33 mouse cellular contexts compared by ENCODE assay signal in the genomic region with DNA sequence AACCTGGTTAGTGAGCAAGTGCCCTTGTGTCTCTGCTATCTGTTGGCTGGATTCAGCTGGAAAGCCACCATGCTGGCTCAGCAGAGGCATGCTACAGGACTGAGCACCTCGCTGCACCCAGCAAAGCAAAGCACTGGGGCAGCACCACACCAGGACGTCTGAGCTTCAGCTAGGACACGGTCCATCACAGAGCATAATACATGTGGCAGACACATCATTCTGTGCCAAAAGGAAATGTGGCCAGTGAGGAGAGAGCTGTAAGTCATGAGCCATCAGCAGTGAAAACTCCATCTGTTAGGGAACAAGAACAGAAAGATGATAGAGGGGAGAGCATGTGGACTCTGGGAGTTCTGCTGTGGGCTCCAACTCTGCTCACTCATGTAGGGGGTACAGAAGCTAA. TPM values are rescaled to one million over a fixed set of nuclear protein-coding genes. Genes with fewer than 3 reads are reported as not detected.
DNase-seq lines count a peak whose midpoint lies in the region; ATAC-seq and TF ChIP-seq lines count a peak whose summit lies in the region.
"Had no signal": no experiment of that assay in that cellular context is flagged by ENCODE, and none has a peak within 500 bp of the region (broad histone marks: within the 10 kb centered on the region; RNA-seq: fewer than 3 reads in every experiment).

No protein-coding gene starts in this region.

- intact Hi-C loops in left cerebral cortex, adult 2 months (cut with DNase I): no loop called here

- H3K9ac ChIP-seq in forebrain, embryonic 14.5 days (ENCODE audit: low read length): no peak overlapping the region
- H3K9ac ChIP-seq in hindbrain, embryonic 16.5 days (ENCODE audit: low read depth, low read length): no peak overlapping the region
- no peak overlapping the region for H3K9ac ChIP-seq in hindbrain, embryonic 12.5 days
- H3K9ac ChIP-seq: embryonic facial prominence, embryonic 15.5 days; heart, embryonic 13.5 days; kidney, embryonic 15.5 days; liver, embryonic 14.5 days; midbrain, embryonic 13.5 days had no signal

- H3K9me3 ChIP-seq in forebrain, embryonic 14.5 days (replicated peaks; ENCODE audit: control insufficient read depth, low read length): no peaks in the 10 kb centered on the region
- 0 out of 2 replicates have a peak, but pooled peaks cover 6% of the 10 kb centered on the region for H3K9me3 ChIP-seq in forebrain, embryonic 10.5 days
- peaks cover 2% of the 10 kb centered on the region; the same call in 1 of the 2 replicates for H3K9me3 ChIP-seq in hindbrain, embryonic 16.5 days (ENCODE audit: control insufficient read depth, low read length)
- 0 out of 2 replicates have a peak, but pooled peaks cover 4% of the 10 kb centered on the region for H3K9me3 ChIP-seq in hindbrain, embryonic 12.5 days (replicated peaks)
- H3K9me3 ChIP-seq: embryonic facial prominence, embryonic 10.5 days; embryonic facial prominence, embryonic 15.5 days had no signal

- no peak for DNase-seq in forebrain, embryonic 14.5 days (ENCODE audit: low spot score)
- no peak for DNase-seq in forebrain, embryonic 10.5 days (ENCODE audit: extremely low spot score, low spot score)
- no peak for DNase-seq in testis, postnatal 10 days (ENCODE audit: low spot score)
- no peak for DNase-seq in left cerebral cortex, adult 2 months (ENCODE audit: extremely low spot score in 1 of 2, low spot score in 2 of 2)
- DNase-seq: adrenal gland, adult 2 months; adrenal gland, postnatal 36 days; B cell, adult 2 months; cerebellum, adult 8-10 months; gastrocnemius, postnatal 25 days; heart, adult 2 months; heart, postnatal 10 days; kidney, adult 18-20 months; kidney, postnatal 25 days; liver; lung, adult 2 months; lung, postnatal 10 days; right cerebral cortex, adult 18-20 months; thymus, postnatal 4 days had no signal

- peak; percentile 21; the same call in 1 of the 2 replicates for ATAC-seq in forebrain, embryonic 14.5 days
- ATAC-seq in hindbrain, embryonic 16.5 days: peak; percentile 49; the same call in 1 of the 2 replicates
- no peak for ATAC-seq in hindbrain, embryonic 12.5 days (ENCODE audit: low FRiP score)
- ATAC-seq: activated CD4-positive, CD25-positive, alpha-beta regulatory T cell, adult 4 months; midbrain, embryonic 13.5 days had no signal

- H3K4me2 ChIP-seq in forebrain, embryonic 14.5 days (ENCODE audit: low read length): no peak overlapping the region
- H3K4me2 ChIP-seq in hindbrain, embryonic 16.5 days (ENCODE audit: low read length): no peak overlapping the region
- no peak overlapping the region for H3K4me2 ChIP-seq in hindbrain, embryonic 12.5 days (replicated peaks)
- H3K4me2 ChIP-seq in myocyte (ENCODE audit: low read depth): no peak overlapping the region
- H3K4me2 ChIP-seq: embryonic facial prominence, embryonic 15.5 days; heart, embryonic 13.5 days; kidney, embryonic 15.5 days; midbrain, embryonic 13.5 days had no signal

- no peak overlapping the region for H3K4me3 ChIP-seq in forebrain, embryonic 14.5 days (ENCODE audit: low read depth, low read length)
- no peak overlapping the region for H3K4me3 ChIP-seq in forebrain, embryonic 10.5 days
- H3K4me3 ChIP-seq in hindbrain, embryonic 16.5 days (ENCODE audit: low read length): no peak overlapping the region
- no peak overlapping the region for H3K4me3 ChIP-seq in hindbrain, embryonic 12.5 days
- H3K4me3 ChIP-seq in testis, adult 2 months (ENCODE audit: control insufficient read depth, low read depth, low read length): peak overlapping the region; percentile 60
- no peak overlapping the region for H3K4me3 ChIP-seq in myocyte
- H3K4me3 ChIP-seq in left cerebral cortex, adult 2 months: no peak overlapping the region
- H3K4me3 ChIP-seq: embryonic facial prominence, embryonic 10.5 days; embryonic facial prominence, embryonic 15.5 days; heart, adult 2 months; heart, embryonic 13.5 days; kidney, embryonic 15.5 days; midbrain, embryonic 13.5 days had no signal

- no peak overlapping the region for H3ac ChIP-seq in myocyte (ENCODE audit: control insufficient read depth, insufficient read length)

- H3K36me3 ChIP-seq in forebrain, embryonic 14.5 days (ENCODE audit: control insufficient read depth, insufficient read depth, low read length): no peaks in the 10 kb centered on the region
- H3K36me3 ChIP-seq in forebrain, embryonic 10.5 days (replicated peaks): peaks cover 7% of the 10 kb centered on the region
- H3K36me3 ChIP-seq in hindbrain, embryonic 16.5 days (ENCODE audit: control insufficient read depth, insufficient read depth, low read length): no peaks in the 10 kb centered on the region
- peaks cover 12% of the 10 kb centered on the region; the same call in 1 of the 2 replicates for H3K36me3 ChIP-seq in hindbrain, embryonic 12.5 days
- H3K36me3 ChIP-seq in testis, adult 2 months (ENCODE audit: control insufficient read depth, insufficient read depth, low read length): no peaks in the 10 kb centered on the region
- peaks cover 4% of the 10 kb centered on the region for H3K36me3 ChIP-seq in myocyte (ENCODE audit: control insufficient read depth, insufficient read depth)

- no peaks in the 10 kb centered on the region for H3K27me3 ChIP-seq in forebrain, embryonic 14.5 days (replicated peaks; ENCODE audit: control insufficient read depth, insufficient read depth, low read length)
- H3K27me3 ChIP-seq in forebrain, embryonic 10.5 days (ENCODE audit: poor library complexity, severe bottlenecking): no peaks in the 10 kb centered on the region
- no peaks in the 10 kb centered on the region for H3K27me3 ChIP-seq in hindbrain, embryonic 16.5 days (replicated peaks; ENCODE audit: control insufficient read depth, insufficient read depth, low read length)
- H3K27me3 ChIP-seq in hindbrain, embryonic 12.5 days: no peaks in the 10 kb centered on the region
- no peaks in the 10 kb centered on the region for H3K27me3 ChIP-seq in testis, adult 2 months (ENCODE audit: control insufficient read depth, insufficient read depth, low read length)
- no peaks in the 10 kb centered on the region for H3K27me3 ChIP-seq in myocyte (ENCODE audit: control insufficient read depth, insufficient read depth, insufficient read length)
- H3K27me3 ChIP-seq: CH12.LX; embryonic facial prominence, embryonic 15.5 days; heart, embryonic 13.5 days; kidney, embryonic 15.5 days; midbrain, embryonic 13.5 days had no signal

- no peaks in the 10 kb centered on the region; the same call in 1 of the 2 replicates for H3K4me1 ChIP-seq in forebrain, embryonic 14.5 days (ENCODE audit: control insufficient read depth, insufficient read depth, low read length)
- no peaks in the 10 kb centered on the region for H3K4me1 ChIP-seq in forebrain, embryonic 10.5 days
- H3K4me1 ChIP-seq in hindbrain, embryonic 16.5 days (ENCODE audit: control insufficient read depth, insufficient read depth, low read depth, low read length): no peaks in the 10 kb centered on the region; the same call in 1 of the 2 replicates
- peaks cover 4% of the 10 kb centered on the region; the same call in 1 of the 2 replicates for H3K4me1 ChIP-seq in hindbrain, embryonic 12.5 days
- no peaks in the 10 kb centered on the region for H3K4me1 ChIP-seq in testis, adult 2 months (ENCODE audit: control insufficient read depth, insufficient read depth, low read length)
- H3K4me1 ChIP-seq: embryonic facial prominence, embryonic 10.5 days; embryonic facial prominence, embryonic 15.5 days; heart, embryonic 13.5 days; midbrain, embryonic 13.5 days had no signal

- 87% methylated on average over 3 of the region's 3 CpGs for WGBS in forebrain, embryonic 14.5 days
- 93% methylated on average over 3 of the region's 3 CpGs for WGBS in forebrain, embryonic 10.5 days
- WGBS in hindbrain, embryonic 16.5 days: 81% methylated on average over 3 of the region's 3 CpGs
- WGBS in hindbrain, embryonic 12.5 days: 85% methylated on average over 3 of the region's 3 CpGs

- H3K79me2 ChIP-seq in myocyte (ENCODE audit: control insufficient read depth, insufficient read depth): no peaks in the 10 kb centered on the region

- no peak for TF ChIP-seq CTCF in testis, adult 2 months (IDR thresholded peaks at IDR 0.05; ENCODE audit: control insufficient read depth, insufficient read depth, insufficient replicate concordance, low read depth, low read length)
- no peak for TF ChIP-seq CTCF in left cerebral cortex, adult 2 months (IDR thresholded peaks at IDR 0.05)

- no peak for TF ChIP-seq POLR2A in testis, adult 2 months (IDR thresholded peaks at IDR 0.05; ENCODE audit: control insufficient read depth, low read depth, low read length)
- no peak for TF ChIP-seq POLR2A in myocyte (IDR thresholded peaks at IDR 0.05; ENCODE audit: insufficient read length, low read depth)

- no peak overlapping the region for H3K27ac ChIP-seq in forebrain, embryonic 14.5 days (ENCODE audit: low read depth, low read length)
- H3K27ac ChIP-seq in forebrain, embryonic 10.5 days: no peak overlapping the region
- no peak overlapping the region for H3K27ac ChIP-seq in hindbrain, embryonic 16.5 days (ENCODE audit: low read depth, low read length)
- no peak overlapping the region for H3K27ac ChIP-seq in hindbrain, embryonic 12.5 days
- H3K27ac ChIP-seq in testis, adult 2 months (ENCODE audit: control insufficient read depth, insufficient read depth, low read depth, low read length): no peak overlapping the region
- H3K27ac ChIP-seq in left cerebral cortex, adult 2 months: no peak overlapping the region
- H3K27ac ChIP-seq: embryonic facial prominence, embryonic 10.5 days; embryonic facial prominence, embryonic 15.5 days; heart, adult 2 months; heart, embryonic 13.5 days; kidney, embryonic 15.5 days; liver, embryonic 14.5 days; macrophage; midbrain, embryonic 13.5 days; stomach, postnatal 0 days had no signal

TF ChIP-seq in myocyte, 11 proteins besides CTCF, POLR2A, EP300 and RAD21:
- TF ChIP-seq POLR2AphosphoS2 (IDR thresholded peaks at IDR 0.05; ENCODE audit: insufficient read length, low read depth) (peak; percentile 14), MYOD1 (IDR thresholded peaks at IDR 0.05; ENCODE audit: control insufficient read depth in 1 of 3, insufficient read length in 2 of 3, low read depth in 2 of 3) (no peak)
TF ChIP-seq in myocyte: peak in this region for 1.

RNA-seq across cellular contexts. Expression of gene Nostrin, which starts 19.7 kb away (rescaled TPM):
- 1.2 and 1.4 TPM in 2 replicates for polyA plus RNA-seq in forebrain, embryonic 14.5 days (2014; fragmentation: Nextera tagmentation; extraction: Ambion mirVana)
- 0.38 and 1.0 TPM in 2 replicates for polyA plus RNA-seq in forebrain, embryonic 10.5 days (2016; fragmentation: Nextera tagmentation; extraction: Ambion mirVana)
- polyA plus RNA-seq in hindbrain, embryonic 16.5 days (2015; fragmentation: Nextera tagmentation; extraction: Ambion mirVana): 2.1 and 2.4 TPM in 2 replicates
- 0.72 and 0.91 TPM in 2 replicates for polyA plus RNA-seq in hindbrain, embryonic 12.5 days (2016; fragmentation: Nextera tagmentation; extraction: Ambion mirVana)
- 0.20 TPM in 1 of 2 replicates, not detected in the other for polyA plus RNA-seq in testis, adult 2 months (2012; rRNA removed)
- 0.13 TPM for polyA plus RNA-seq in myocyte (2012; fragmentation: generic; extraction: Trizol)
- 1 to 10 TPM; 3.5 to 6.6 TPM for total RNA-seq in left cerebral cortex, adult 2 months (2021)
- total RNA-seq: megakaryocyte-erythroid progenitor cell, adult 5-6 weeks had no signal
